ENCODE assay signal across 13 mouse cellular contexts in the genomic region with DNA sequence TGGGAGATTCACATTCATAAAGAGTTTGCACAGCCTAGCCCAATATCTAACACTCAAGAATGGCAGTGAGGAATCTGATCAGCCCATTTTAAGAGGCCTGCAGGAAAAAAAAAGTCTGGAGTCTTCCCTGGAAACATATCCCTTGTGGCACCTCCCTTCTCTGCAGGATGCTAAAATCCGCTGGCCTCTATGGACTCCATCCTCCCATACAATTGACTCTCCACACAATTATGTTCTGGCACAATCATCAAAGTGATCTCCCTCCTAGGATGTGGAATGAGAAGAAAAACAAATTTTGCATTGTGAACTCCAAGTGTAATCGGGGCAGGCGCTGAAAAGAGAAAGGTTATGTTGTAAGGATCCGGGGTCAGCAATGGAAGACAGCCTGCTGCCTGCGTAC.
"Had no signal": no experiment of that assay in that cellular context is flagged by ENCODE, and none has a peak within 500 bp of the region (broad histone marks: within the 10 kb centered on the region; RNA-seq: fewer than 3 reads in every experiment).

No protein-coding gene starts in this region.

- H3K36me3 ChIP-seq: liver, embryonic 13.5 days; liver, embryonic 15.5 days; midbrain, embryonic 13.5 days; neural tube, embryonic 12.5 days had no signal

- H3K9ac ChIP-seq: liver, embryonic 13.5 days; liver, embryonic 15.5 days; liver, postnatal 0 days; midbrain, embryonic 13.5 days; neural tube, embryonic 12.5 days had no signal

- ATAC-seq: liver, postnatal 0 days; midbrain, embryonic 13.5 days had no signal

- H3K4me1 ChIP-seq: liver, embryonic 13.5 days; liver, embryonic 15.5 days; midbrain, embryonic 13.5 days; neural tube, embryonic 12.5 days had no signal

- H3K4me2 ChIP-seq: liver, embryonic 11.5 days; liver, embryonic 13.5 days; liver, embryonic 15.5 days; midbrain, embryonic 11.5 days; midbrain, embryonic 13.5 days; neural tube, embryonic 12.5 days had no signal

- H3K9me3 ChIP-seq: liver, embryonic 13.5 days; liver, embryonic 15.5 days; megakaryocyte, embryonic 14.5 days; midbrain, embryonic 13.5 days; neural tube, embryonic 12.5 days had no signal

- DNase-seq: liver, embryonic 13.5 days; liver, postnatal 0 days; right cerebral cortex, postnatal 14 days; thymus, adult 2 months; thymus, postnatal 25 days; thymus, postnatal 4 days had no signal

- H3K27ac ChIP-seq: liver, embryonic 13.5 days; liver, embryonic 15.5 days; macrophage; midbrain, embryonic 13.5 days; neural tube, embryonic 12.5 days had no signal

- H3K27me3 ChIP-seq: liver, embryonic 13.5 days; liver, embryonic 15.5 days; megakaryocyte, embryonic 14.5 days; midbrain, embryonic 13.5 days; neural tube, embryonic 12.5 days had no signal

- H3K4me3 ChIP-seq: liver, embryonic 13.5 days; liver, embryonic 15.5 days; megakaryocyte, embryonic 14.5 days; midbrain, embryonic 13.5 days; neural tube, embryonic 12.5 days had no signal
